Mouse (Mus musculus): ENCODE results near the gene Cpsf6.
A peak's percentile ranks its signal among the peaks of the same experiment; 100 is the strongest.
"Not testable (repeated sequence)": the region's sequence is repeated elsewhere in the genome, so short reads cannot be mapped to it uniquely, and the experiment has no call there.

Gene Cpsf6

DNA sequence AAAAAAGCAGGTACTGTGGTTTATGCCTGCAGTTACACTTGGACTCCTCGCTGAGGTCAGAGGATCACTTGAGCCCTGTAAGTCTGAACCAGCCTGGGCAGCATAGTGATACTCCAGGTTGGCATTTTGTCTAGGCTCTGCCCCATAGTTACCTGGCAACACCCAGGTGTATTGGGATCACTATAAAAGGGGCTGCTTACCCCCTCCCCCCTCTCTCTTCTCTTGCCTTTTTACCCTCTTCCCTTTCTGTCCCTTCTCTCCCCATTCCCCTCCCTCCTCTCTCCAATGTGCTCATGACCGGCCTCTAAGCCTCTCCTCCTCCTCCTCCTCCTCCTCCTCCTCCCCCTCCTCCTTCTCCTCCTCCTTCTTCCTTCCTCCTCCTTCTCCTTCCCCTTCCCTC lies 19.4 kb upstream of the Cpsf6 start:
- no peak for DNase-seq

DNA sequence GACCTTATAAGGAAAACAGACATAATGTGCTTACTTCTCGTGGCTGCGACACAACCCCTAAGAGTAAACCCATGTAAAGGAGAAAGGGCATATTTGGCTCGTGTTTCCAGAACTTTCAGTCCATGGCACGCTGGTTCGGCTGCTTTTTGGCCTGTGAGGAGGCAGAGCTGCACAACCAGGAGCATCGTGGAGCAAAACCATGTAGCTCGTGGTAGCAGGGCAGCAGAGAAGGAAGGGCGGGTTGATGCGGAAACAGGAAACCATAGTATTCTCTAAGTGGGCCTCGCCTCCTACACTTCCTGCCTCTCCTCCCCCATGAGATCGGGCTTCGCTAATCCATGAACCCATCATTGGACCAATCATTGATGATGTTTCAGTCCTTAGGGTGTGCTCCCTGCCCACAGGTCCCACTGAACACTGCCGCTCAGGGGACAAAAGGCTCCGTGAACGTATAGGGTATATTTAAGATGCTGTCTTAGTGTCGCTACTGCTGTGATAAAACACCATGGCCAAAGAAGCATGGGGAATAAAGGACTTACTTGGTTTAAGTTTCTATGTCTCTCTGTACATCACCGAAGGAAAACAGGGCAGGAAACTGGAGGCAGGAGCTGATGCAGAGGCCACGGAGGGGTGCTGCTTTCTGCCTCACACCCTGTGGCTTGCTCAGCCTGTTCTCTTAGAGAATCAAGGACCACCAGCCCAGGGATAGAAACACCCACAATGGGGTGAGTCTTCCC lies 18.4 kb upstream of the Cpsf6 start:
- peak; percentile 55 for DNase-seq

DNA sequence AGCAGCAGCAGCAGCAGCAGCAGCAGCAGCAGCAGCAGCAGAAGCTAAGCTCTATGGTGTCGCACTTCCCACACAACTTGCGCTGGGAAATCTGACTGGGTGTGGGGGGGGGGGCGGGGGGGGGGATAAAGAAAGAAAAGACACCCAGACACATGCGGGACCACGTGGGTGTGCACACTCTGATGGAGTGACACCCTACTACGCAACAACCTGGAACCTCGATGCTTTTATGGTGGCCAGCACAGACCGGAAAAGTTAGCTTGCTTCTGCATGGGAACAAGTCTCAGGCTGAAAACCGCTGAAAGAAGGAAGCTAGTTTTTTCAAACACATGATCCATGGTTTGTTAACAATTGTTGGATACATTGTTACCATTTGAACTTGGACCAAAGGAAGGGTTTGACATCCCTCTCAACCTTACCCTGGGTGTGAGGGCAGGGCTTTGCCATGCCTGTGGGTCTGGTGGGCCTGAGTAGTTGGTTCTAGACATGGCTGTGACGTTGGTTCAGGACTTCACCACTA lies 17.4 kb upstream of the Cpsf6 start:
- DNase-seq = no peak

DNA sequence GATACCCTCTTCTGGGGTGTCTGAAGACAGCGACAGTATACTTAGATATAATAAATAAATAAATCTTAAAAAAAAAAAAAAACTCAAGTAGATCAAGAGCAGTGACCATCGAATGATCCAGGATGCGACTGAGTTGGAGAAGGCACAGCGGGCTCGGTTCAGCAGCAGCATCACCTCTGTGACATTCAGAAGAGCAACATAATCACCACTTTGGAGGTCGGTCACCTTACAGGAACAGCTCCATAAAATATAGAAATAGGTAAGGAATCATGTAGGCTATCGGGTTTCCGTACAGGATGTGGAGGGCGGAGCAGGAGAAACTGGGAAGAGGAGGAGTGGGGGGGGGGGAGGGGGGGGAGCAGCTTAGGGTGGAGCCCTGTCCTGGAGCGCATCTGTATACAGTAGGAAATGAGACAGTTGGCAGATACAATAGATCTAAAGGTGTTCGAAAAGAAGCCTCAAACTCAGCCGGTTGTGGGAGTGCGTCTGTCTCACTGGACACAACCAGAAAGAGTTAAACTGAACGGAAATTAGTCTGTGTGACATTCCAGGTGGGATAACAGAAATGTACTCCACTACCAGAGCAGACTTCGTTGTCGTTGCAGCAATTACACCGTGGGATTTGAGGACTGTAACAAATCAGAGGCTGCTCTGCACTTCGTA lies 16.7 kb upstream of the Cpsf6 start:
- no peak for DNase-seq

DNA sequence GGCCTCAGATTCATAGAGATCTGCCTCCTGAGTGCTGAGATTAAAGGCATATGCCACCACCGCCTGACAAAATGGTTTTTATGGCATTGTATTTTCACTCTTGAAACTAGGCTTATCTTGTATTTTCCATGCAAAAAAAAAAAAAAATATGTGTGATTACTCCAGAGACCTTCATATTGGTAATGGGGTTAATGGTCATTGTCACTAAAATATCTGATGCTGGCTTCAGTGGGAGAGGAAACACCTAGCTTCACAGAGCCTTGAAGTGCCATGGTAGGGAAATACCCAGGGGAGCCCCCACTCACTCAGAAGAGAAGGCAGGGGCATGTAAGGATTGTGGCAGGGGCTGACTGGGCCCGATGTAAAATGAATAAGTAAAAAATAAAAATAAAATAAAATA lies 16.0 kb upstream of the Cpsf6 start:
- no peak for DNase-seq

DNA sequence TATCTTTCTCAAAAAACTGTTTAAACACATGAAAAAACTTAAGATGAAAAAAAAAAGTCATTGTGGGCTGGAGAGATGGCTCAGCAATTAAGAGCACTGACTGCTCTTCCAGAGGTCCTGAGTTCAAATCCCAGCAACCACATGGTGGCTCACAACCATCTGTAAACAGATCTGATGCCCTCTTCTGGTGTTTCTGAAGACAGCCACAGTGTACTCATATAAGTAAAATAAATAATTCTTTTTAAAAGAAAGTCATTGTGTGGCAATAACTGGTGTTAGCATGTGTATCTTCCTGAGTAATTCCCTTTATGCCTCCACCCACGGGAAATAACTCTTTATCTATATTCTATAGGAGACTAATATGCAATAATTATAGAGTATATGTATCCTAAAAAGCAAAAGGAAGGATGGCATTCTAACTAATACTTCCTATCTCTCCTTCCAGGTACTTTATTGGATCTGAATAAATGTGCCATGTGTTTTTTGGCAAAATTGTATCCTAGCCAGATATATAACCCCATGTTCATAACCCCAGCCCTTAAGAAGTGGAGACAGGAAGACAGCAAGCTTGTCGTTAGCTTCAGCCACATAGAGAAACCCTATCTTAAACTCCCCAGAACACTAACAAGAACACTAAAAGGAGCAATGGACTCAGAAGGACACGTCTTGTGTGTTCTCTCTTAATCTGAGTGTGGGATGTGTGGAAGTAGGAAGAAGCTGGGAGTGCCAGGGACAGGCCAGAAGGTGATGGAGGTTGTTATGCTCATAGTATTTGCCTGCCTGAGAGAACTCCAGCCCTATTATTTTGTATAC lies 15.1 kb upstream of the Cpsf6 start:
- no peak for DNase-seq

DNA sequence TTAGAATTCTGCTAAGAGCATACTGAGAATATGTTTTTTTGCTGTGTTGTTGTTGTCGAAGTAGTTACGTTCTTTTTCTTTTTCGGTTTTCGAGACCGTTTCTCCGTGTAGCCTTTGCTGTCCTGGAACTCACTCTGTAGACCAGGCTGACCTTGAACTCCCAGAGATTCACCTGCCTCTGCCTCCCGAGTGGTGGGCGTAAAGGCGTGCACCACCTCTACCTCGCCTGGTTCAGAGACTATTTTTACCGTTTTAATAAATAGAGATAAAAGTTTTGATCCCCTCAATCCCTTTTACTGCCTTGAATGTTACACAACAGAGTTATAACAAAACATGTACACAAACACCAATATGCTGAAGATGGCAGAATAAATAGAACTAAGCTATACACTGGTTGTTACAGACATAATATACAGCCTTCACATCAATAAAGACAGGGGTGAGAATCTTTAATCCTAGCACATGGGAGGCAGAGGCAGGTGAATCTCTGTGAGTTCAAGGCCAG lies 14.1 kb upstream of the Cpsf6 start:
- no peak for DNase-seq

DNA sequence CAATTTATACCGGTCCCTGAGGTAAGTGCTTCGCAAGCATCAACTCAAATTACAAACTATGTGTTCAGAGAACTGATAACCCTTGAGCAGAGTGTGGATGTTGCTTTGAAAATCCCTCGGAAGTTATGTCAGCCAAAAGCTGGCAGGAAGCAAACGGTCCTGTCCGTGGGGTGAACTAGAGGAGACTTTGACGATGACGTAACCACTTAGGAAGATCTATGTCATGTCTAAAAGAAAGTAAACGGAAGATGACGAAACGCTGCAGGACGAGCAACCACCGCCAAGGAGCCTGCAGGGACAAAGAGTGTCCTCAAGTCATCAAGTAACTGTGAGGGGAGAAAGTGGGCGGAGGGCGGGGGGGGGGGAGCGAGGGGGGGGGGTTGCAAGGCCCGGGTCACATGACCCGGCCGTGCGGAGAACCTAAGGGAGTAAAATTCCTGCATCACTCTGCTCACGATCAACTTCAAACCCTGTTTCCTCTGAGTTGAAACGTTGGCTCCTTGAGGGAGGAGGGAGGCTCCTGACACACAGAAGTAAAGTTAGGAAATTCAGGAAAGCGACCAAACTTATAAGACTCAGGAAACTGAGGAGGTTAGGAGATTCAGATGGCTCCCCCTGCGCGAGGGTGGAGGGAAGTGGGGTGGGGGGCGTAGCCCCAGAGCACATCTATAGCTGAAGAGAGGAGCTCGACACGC lies 13.5 kb upstream of the Cpsf6 start:
- DNase-seq = peak; percentile 65

DNA sequence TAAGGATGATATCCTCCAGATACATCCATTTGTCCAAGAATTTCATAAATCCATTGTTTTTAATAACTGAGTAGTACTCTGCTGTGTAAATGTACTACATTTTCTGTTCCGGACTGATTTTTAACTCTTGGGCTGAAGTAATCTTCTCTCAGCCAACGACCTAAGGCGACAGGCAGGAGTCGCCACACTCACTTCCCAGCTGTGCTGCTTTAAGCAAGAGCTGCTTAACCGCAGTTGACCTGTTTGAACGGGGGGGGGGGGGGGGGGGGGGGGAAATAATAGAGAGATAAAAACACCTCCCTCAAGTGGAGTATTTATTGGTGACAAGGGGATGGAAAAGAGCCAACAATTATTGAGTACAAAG lies 13.0 kb upstream of the Cpsf6 start:
- no peak for DNase-seq

DNA sequence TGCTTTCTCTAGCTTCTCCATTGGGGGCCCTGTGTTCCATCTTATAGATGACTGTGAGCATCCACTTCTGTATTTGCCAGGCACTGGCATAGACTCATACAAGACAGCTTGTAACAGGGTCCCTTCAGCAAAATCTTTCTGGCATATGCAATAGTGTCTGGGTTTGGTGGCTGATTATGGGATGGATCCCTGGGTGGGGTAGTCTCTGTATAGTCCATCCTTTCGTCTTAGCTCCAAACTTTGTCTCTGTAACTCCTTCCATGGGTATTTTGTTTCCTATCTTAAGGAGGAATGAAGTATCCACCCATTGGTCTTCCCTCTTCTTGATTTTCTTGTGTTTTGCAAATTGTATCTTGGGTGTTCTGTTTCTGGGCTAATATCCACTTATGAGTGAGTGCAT lies 12.6 kb upstream of the Cpsf6 start:
- DNase-seq = not testable (repeated sequence)

DNA sequence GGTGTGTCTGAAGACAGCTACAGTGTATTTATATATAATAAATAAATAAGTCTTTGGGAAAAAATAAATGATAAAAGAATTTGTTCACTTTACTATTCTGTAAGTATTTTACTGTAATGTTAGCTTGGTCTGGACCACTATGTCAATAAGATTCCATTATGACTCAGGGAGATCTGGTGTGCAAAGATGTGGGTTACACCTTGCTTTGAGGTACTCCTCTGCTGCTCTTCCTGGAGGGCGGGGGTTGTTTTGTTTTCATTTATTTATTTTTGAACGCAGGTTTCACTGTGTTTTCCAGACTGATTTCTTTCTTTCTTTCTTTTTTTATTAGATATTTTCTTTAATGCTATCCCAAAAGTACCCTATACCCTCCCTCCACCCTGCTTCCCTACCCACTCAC lies 12.0 kb upstream of the Cpsf6 start:
- DNase-seq = no peak

DNA sequence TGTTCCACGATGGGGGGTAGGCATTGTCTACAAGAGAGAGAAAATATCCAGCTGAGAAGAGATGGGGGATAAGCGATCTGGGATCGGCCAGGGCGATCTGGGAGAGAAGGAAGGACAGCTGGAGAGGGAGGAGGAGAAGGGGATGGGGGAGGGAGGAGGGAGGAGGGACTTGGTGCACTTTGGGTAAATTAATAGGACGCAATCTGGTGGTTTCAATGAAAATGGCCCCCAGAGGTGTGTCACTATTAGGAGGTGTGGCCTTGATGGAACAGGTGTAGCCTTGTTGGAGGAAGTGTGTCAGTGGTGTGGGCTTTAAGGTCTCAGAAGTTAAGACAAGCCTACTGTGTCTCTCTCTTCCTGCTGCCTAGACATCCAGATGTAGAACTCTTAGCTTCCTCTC lies 11.2 kb upstream of the Cpsf6 start:
- DNase-seq = no peak

DNA sequence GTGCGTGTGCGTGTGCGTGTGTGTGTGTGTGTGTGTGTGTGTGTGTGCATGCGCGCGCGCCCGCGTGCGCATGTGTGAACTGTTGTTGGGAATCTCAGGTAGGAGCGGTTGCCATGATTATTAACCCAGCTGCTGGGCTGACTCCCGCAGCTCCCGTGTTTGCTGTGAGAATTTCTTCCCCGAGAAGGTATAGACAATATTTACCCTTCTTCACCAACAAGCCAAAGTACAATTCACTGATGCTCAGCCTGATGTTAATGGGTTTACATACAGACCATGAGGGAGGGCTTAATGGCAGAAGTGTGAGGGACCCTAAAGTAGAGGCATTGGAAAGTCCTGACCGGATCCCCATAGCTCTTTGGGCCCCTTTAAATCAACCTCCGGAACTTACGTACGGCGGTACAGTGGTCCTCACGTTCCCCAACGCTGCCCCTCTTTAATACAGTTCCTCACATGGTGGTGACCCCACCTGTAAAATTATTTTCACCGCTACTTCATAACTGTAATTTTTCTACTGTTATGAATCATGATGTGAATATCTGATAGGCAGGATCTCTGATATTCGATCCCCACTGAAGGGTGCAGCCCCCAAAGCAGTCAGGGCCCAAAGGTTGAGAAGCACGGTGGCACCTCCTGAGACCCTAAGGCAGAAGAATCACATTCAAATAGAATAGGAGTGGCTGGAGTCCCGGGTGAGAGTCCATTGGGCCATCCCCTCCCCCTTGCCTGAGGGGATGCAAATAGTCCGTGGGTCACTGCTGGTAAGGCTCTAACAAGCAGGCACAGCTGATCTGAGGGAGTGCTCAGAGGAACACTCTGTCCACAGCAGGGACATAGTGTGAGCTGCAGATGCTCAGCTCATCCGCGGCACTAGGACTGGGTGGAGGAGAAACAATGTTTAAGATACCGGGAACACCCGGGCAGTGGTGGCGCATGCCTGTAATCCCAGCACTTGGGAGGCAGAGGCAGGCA lies 10.4 kb upstream of the Cpsf6 start:
- DNase-seq = no peak

DNA sequence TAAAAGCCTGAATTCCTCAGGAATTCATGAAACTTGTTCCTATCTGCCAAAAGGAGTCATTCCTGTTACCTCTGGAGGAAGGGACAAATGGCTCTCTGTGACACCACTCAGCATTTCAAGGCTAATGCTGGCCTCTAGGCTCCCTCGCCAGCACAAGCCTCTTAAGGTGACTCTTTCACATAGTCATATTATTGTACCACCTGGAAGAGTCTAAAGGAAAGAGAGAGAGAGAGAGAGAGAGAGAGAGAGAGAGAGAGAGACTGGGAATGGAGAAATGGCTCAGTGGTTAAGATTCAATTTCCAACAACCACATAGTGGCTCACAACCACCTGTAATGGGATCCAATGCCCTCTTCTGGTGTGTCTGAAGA lies 9.5 kb upstream of the Cpsf6 start:
- DNase-seq = no peak

DNA sequence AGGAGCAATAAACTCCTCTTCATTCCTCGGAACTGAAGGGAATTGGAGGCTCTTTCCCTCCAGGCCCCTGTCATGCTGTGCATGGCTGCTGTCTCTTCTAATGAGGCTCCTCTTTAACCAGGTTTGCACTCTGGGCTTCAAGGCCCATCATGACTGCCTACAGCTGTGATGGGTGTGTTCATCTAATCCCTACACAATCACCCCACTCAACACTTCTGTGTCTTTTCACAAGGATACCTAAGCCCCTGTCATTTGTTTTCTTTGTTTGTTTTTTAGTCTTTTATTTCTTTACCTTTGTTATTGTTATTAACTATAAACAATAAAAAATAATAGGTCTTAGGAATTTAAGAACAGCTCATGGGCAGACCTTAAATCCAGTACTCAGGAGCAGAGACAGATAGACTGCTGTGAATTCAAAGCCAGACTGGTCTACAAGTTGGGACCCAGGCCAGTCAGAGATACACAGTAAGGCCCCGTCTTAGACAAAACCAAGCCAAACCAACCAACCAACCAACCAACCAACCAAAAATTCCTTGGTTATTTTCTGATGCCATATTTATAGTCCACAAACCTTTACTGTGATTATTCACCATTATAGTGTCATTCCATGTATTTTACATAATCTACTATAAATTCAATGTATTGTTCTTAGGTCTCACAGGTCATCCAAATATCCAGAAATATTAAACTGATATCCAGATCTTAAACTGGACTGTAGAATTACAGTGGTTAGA lies 9.0 kb upstream of the Cpsf6 start:
- no peak for DNase-seq

DNA sequence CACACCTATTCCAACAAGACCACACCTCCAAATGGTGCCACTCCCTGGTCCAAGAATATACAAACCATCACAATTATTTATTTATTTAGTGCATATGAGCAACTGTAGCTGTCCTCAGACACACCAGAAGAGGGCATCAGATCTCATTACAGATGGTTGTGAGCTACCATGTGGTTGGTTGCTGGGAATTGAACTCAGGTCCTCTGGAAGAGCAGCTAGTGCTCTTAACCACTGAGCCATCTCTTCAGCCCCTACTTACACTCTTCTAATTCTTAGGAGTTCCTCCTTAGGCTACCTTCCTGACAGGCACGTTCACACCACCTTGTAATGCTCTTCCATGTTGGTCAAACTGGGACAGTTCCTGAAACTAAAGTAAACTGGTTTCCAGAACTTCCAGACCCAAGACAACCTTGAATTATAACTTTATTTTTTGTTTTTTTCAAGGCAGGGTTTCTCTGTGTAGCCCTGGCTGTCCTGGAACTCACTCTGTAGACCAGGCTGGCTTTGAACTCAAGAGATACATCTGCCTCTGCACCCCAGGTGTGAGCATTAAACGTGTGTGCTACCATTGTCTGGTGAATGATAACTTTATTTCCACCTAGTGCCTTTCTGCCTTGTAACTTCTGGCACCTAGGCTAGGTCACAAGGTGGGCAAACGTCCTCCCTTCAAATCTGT lies 8.3 kb upstream of the Cpsf6 start:
- not testable (repeated sequence) for DNase-seq

DNA sequence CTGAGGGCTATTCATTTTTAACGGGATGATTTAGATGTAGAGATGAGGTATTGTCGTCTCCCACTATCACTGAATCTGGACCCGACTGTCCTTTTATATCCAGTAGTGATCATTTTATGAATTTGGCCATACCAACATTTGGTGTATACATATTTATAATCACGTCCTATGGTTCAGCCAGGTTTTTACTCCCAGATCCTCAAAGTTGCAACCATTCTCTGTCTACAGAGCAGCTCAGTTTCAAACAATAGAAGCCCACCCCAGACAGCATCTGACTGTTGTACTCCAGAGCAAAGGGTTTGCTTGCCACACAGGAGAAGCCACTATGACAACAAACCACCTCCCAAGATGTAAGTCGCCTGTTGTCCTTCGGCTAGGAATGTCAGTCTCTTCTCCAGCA lies 7.2 kb upstream of the Cpsf6 start:
- DNase-seq = no peak

DNA sequence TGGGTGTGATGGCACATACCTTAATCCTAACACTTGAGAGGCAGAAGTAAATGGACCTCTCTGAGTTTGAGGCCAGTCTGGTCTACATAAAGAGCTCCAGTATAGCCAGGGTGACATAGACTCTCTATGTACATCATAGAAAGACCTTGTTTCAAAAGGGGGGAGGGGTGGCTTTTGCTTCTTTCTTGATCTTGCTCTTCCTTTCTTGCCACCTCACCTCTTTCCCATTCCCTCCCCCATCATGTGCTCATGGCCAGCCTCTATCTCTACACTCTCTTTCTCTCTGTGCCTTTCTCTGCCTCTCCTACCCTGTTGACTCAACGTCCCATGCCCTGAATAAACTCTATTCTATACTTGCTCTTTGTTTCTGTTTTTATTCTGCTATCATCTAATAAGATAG lies 6.4 kb upstream of the Cpsf6 start:
- no peak for DNase-seq

DNA sequence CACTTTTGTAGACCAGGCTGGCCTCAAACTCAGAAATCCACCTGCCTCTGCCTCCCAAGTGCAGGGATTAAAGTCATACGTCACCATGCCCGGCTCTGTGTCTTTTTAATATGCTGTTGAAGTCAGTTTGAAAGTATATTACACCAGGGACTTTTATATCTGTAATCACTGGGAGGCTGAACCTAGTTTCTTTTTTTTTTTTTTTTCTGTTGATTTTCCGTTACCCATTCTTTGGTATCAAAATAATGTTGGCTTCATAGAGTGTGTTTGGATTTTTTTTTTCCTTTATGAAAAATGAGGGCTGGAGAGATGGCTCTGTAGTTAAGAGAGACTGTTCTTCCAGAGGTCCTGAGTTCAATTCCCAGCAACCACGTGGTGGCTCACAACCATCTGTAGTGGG lies 5.6 kb upstream of the Cpsf6 start:
- no peak for DNase-seq

DNA sequence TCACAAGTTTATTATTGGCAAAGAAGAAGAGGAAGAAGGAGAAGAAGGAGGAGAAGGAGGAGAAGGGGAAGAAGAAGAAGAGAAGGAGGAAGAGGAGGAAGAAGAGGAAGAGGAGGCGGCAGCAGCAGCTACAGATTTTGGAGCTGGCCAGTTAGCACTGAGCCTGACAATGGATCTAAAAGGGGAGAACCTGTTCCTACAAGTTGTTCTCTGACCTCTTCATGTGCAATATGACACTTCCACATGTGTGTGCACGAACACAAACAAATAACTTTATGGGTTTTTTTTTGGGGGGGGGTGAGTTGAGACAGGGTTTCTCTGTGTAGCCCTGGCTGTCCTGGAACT lies 5.2 kb upstream of the Cpsf6 start:
- DNase-seq = no peak
